Mouse (Mus musculus) MEL (cell line): Measurements from ENCODE around the gene Csnk1g2. TPM values are rescaled to one million over a fixed set of nuclear protein-coding genes. Genes with fewer than 3 reads are reported as not detected.
A peak's percentile ranks its signal among the peaks of the same experiment; 100 is the strongest.

Experiments used
- DNase-seq: peaks from one replicate; pipeline ENCODE4 v3.0.0; 2011; ENCODE audit warnings: low read depth, low spot score
- H3K27ac ChIP-seq: 2 replicates; pipeline ENCODE4 v1.5.1; 2012; ENCODE audit warnings: low read depth, mild to moderate bottlenecking, control low read depth, low read length, moderate library complexity; ENCODE audit not compliant: control insufficient read depth
- H3K27me3 ChIP-seq, 2 experiments: fragments of 150-350 bp in 1 of 2; sonication (generic) in 1 of 2; 2 replicates each; pipeline ENCODE4 v1.6.1; 2012; ENCODE audit warnings: low read length in 2 of 2, mild to moderate bottlenecking in 2 of 2, improper control_type of control experiment in 1 of 2, moderate library complexity in 1 of 2; ENCODE audit not compliant: insufficient read depth in 2 of 2, control insufficient read depth in 1 of 2
- H3K36me3 ChIP-seq, 2 experiments: 2 replicates each; pipeline ENCODE4 v1.6.1; 2012 to 2014; ENCODE audit warnings: low read length in 2 of 2, improper control_type of control experiment in 1 of 2, inconsistent platforms in 1 of 2, mild to moderate bottlenecking in 1 of 2; ENCODE audit not compliant: insufficient read depth in 2 of 2, control insufficient read depth in 1 of 2
- H3K4me1 ChIP-seq, 2 experiments: fragments of 150-350 bp in 1 of 2; sonication (generic) in 1 of 2; 2 replicates each; pipeline ENCODE4 v1.6.1; 2012; ENCODE audit warnings: low read length in 2 of 2, improper control_type of control experiment in 1 of 2, mild to moderate bottlenecking in 1 of 2; ENCODE audit not compliant: insufficient read depth in 2 of 2, control insufficient read depth in 1 of 2
- H3K4me3 ChIP-seq, 2 experiments: fragments of 150-350 bp in 1 of 2; sonication (generic) in 1 of 2; 2 replicates each; pipeline ENCODE4 v1.5.1; 2012; ENCODE audit warnings: low read depth in 2 of 2, low read length in 2 of 2, mild to moderate bottlenecking in 2 of 2, moderate library complexity in 2 of 2, control low read depth in 1 of 2, improper control_type of control experiment in 1 of 2; ENCODE audit not compliant: control insufficient read depth in 1 of 2, insufficient read depth in 1 of 2
- H3K79me2 ChIP-seq: 2 replicates; pipeline ENCODE4 v1.6.1; 2012; ENCODE audit warnings: mild to moderate bottlenecking, low read length, moderate library complexity; ENCODE audit not compliant: control insufficient read depth, poor library complexity, insufficient read depth
- H3K9ac ChIP-seq: 2 replicates; pipeline ENCODE4 v1.6.1; 2012; ENCODE audit warnings: low read depth, mild to moderate bottlenecking, control low read depth, low read length, moderate library complexity; ENCODE audit not compliant: control insufficient read depth, poor library complexity, severe bottlenecking
- H3K9me3 ChIP-seq: fragments of 150-350 bp; sonication (generic); replicated peaks from 2 replicates; pipeline ENCODE4 v1.6.1; 2012; ENCODE audit warnings: mild to moderate bottlenecking, low read length, improper control_type of control experiment, moderate library complexity; ENCODE audit not compliant: insufficient read depth
- BHLHE40 ChIP-seq: IDR thresholded peaks from 2 replicates; pipeline ENCODE4 v1.6.1; 2012; ENCODE audit warnings: low read depth, mild to moderate bottlenecking, inconsistent platforms, low read length, improper control_type of control experiment, borderline replicate concordance
- CHD2 ChIP-seq: IDR thresholded peaks from 2 replicates; pipeline ENCODE4 v1.6.1; 2011; ENCODE audit warnings: low read length, improper control_type of control experiment
- EP300 ChIP-seq, 2 experiments: IDR thresholded peaks; 2 replicates each; pipeline ENCODE4 v1.6.1; 2011; ENCODE audit warnings: improper control_type of control experiment in 2 of 2, low read length in 2 of 2, low read depth in 1 of 2, mild to moderate bottlenecking in 1 of 2
- ETS1 ChIP-seq: IDR thresholded peaks from 2 replicates; pipeline ENCODE4 v1.6.1; 2012; ENCODE audit warnings: low read depth, mild to moderate bottlenecking, inconsistent platforms, low read length, improper control_type of control experiment, moderate library complexity
- GABPA ChIP-seq: IDR thresholded peaks from 2 replicates; pipeline ENCODE4 v1.6.1; 2012; ENCODE audit warnings: low read depth, mild to moderate bottlenecking, inconsistent platforms, low read length, improper control_type of control experiment, moderate library complexity
- GATA1 ChIP-seq: IDR thresholded peaks from 2 replicates; pipeline ENCODE4 v1.6.1; 2011; ENCODE audit warnings: low read depth, low read length, improper control_type of control experiment
- JUND ChIP-seq: IDR thresholded peaks from 2 replicates; pipeline ENCODE4 v1.6.1; 2011; ENCODE audit warnings: low read depth, mild to moderate bottlenecking, improper control_type of control experiment, low read length
- MAX ChIP-seq: IDR thresholded peaks from 2 replicates; pipeline ENCODE4 v1.6.1; 2011; ENCODE audit warnings: low read length, improper control_type of control experiment
- MAZ ChIP-seq: IDR thresholded peaks from 2 replicates; pipeline ENCODE4 v1.6.1; 2012; ENCODE audit warnings: low read depth, mild to moderate bottlenecking, inconsistent platforms, low read length, improper control_type of control experiment
- MEF2A ChIP-seq: IDR thresholded peaks from 2 replicates; pipeline ENCODE4 v1.6.1; 2014; ENCODE audit warnings: low read depth, mild to moderate bottlenecking, inconsistent platforms, low read length, improper control_type of control experiment; ENCODE audit not compliant: poor library complexity, insufficient replicate concordance, severe bottlenecking; ENCODE audit errors: extremely low read depth
- MXI1 ChIP-seq: IDR thresholded peaks from 2 replicates; pipeline ENCODE4 v1.6.1; 2011; ENCODE audit warnings: mild to moderate bottlenecking, low read depth, low read length, improper control_type of control experiment
- MYB ChIP-seq: IDR thresholded peaks from 2 replicates; pipeline ENCODE4 v1.6.1; 2011; ENCODE audit warnings: mild to moderate bottlenecking, low read depth, low read length, improper control_type of control experiment
- POLR2A ChIP-seq, 2 experiments: IDR thresholded peaks; 2 replicates each; pipeline ENCODE4 v1.6.1; 2011 to 2012; ENCODE audit warnings: low read length in 2 of 2, mild to moderate bottlenecking in 2 of 2, control low read depth in 1 of 2, improper control_type of control experiment in 1 of 2, low read depth in 1 of 2, moderate library complexity in 1 of 2; ENCODE audit not compliant: control insufficient read depth in 1 of 2, insufficient read depth in 1 of 2, poor library complexity in 1 of 2
- POLR2AphosphoS2 ChIP-seq: IDR thresholded peaks from 2 replicates; pipeline ENCODE4 v1.6.1; 2011; ENCODE audit warnings: low read length, improper control_type of control experiment
- POLR2AphosphoS5 ChIP-seq: IDR thresholded peaks from 2 replicates; pipeline ENCODE4 v1.6.1; 2012; ENCODE audit warnings: low read depth, borderline replicate concordance, mild to moderate bottlenecking, inconsistent platforms, low read length, moderate library complexity, mixed read lengths
- RAD21 ChIP-seq: IDR thresholded peaks from 2 replicates; pipeline ENCODE4 v1.6.1; 2011; ENCODE audit warnings: mild to moderate bottlenecking, low read depth, low read length, improper control_type of control experiment
- RCOR1 ChIP-seq: IDR thresholded peaks from 2 replicates; pipeline ENCODE4 v1.6.1; 2012; ENCODE audit warnings: low read depth, mild to moderate bottlenecking, inconsistent platforms, low read length, improper control_type of control experiment
- SIN3A ChIP-seq: IDR thresholded peaks from 2 replicates; pipeline ENCODE4 v1.6.1; 2012; ENCODE audit warnings: low read length, improper control_type of control experiment, inconsistent platforms
- TAL1 ChIP-seq: IDR thresholded peaks from 2 replicates; pipeline ENCODE4 v1.6.1; 2012; ENCODE audit warnings: mild to moderate bottlenecking, inconsistent platforms, low read length, moderate library complexity, mixed read lengths
- TBP ChIP-seq: IDR thresholded peaks from 2 replicates; pipeline ENCODE4 v1.8.0; 2011; ENCODE audit warnings: low read depth, low read length, improper control_type of control experiment
- TCF12 ChIP-seq: IDR thresholded peaks from 2 replicates; pipeline ENCODE4 v1.6.1; 2014; ENCODE audit warnings: low read depth, mild to moderate bottlenecking, inconsistent platforms, low read length, improper control_type of control experiment, moderate library complexity
- UBTF ChIP-seq: IDR thresholded peaks from 2 replicates; pipeline ENCODE4 v1.6.1; 2012; ENCODE audit warnings: low read depth, mild to moderate bottlenecking, inconsistent platforms, low read length, improper control_type of control experiment, moderate library complexity, borderline replicate concordance; ENCODE audit not compliant: insufficient read depth
- USF1 ChIP-seq: IDR thresholded peaks from 2 replicates; pipeline ENCODE4 v1.6.1; 2014; ENCODE audit warnings: low read depth, mild to moderate bottlenecking, inconsistent platforms, low read length, improper control_type of control experiment, moderate library complexity
- ZC3H11A ChIP-seq: IDR thresholded peaks from 2 replicates; pipeline ENCODE4 v1.6.1; 2012; ENCODE audit warnings: low read depth, mild to moderate bottlenecking, inconsistent platforms, low read length, improper control_type of control experiment
- ZMIZ1 ChIP-seq: IDR thresholded peaks from 2 replicates; pipeline ENCODE4 v1.6.1; 2012; ENCODE audit warnings: low read depth, mild to moderate bottlenecking, inconsistent platforms, low read length, improper control_type of control experiment, moderate library complexity
- ZNF384 ChIP-seq: IDR thresholded peaks from 2 replicates; pipeline ENCODE4 v1.6.1; 2012; ENCODE audit warnings: low read depth, mild to moderate bottlenecking, inconsistent platforms, low read length, improper control_type of control experiment
- polyA plus RNA-seq, 2 experiments: library from polyadenylated mRNA; stranded (reverse) in 1 of 2; unstranded in 1 of 2; fragments of >175 nt in 1 of 2; fragments of >200 nt in 1 of 2; gene quantifications; 2 replicates each; pipeline versions ENCODE4 v1.2.1 to v1.2.4; 2012; ENCODE audit warnings: low replicate concordance in 2 of 2, low read depth in 1 of 2; ENCODE audit not compliant: insufficient read length in 2 of 2, insufficient read depth in 1 of 2, missing spikeins in 1 of 2
- total RNA-seq: library from RNA; depleted of rRNA; stranded (reverse); fragments of 300-350 nt; gene quantifications from 2 replicates; pipeline ENCODE4 v1.2.3, GENCODE M21; 2012

The Csnk1g2 gene
- total and polyA plus RNA-seq, 3 experiments, result 132 to 231 TPM; not detected in 1

GRCm38 (mm10) chr10:80602698-80603325 lies 19.8 kb upstream of the Csnk1g2 start, which contains the start of the genes Scamp4 and Adat3 (continued):
- TF ChIP-seq SIN3A, result peak; percentile 95
- TF ChIP-seq GATA1, result peak; percentile 76
- TF ChIP-seq MEF2A, result no peak
- no peak for TF ChIP-seq CHD2
- TF ChIP-seq ETS1, result peak; percentile 94
- peak; percentile 80; the same call in 1 of the 2 replicates for TF ChIP-seq BHLHE40
- no peak for TF ChIP-seq GABPA
- TF ChIP-seq TAL1, result peak; percentile 63
- peak; percentile 80 for TF ChIP-seq MAX
- TF ChIP-seq MAZ, result peak; percentile 51; the same call in 1 of the 2 replicates
- peak; percentile 79 for TF ChIP-seq TBP
- TF ChIP-seq ZMIZ1, result peak; percentile 85
- peak; percentile 72 for TF ChIP-seq MYB
- TF ChIP-seq ZNF384, result no peak
- TF ChIP-seq USF1, result 0 out of 2 replicates have a peak, but pooled peaks have one; percentile 27

- Histone ChIP-seq H3K9me3 (no peaks in the 10 kb centered on the region), H3K9ac (peak overlapping the region; percentile 92), H3K79me2 (peaks cover 37% of the 10 kb centered on the region), H3K27ac (peak overlapping the region; percentile 40), H3K36me3 (peaks cover 2 to 15% of the 10 kb centered on the region in 2 experiments; a peak in 3 of 4 replicates), H3K4me3 (peak overlapping the region; percentile 78 to 91), H3K27me3 (no peaks in the 10 kb centered on the region), H3K4me1 (peaks cover 8 to 17% of the 10 kb centered on the region in 2 experiments)
- DNase-seq, result no peak
- TF ChIP-seq CHD2 (no peak), EP300 (IDR thresholded peaks at IDR 0.05; ENCODE audit: low read depth in 1 of 2, low read length in 2 of 2) (no peak)
Measured at GRCm38 (mm10) chr10:80603364-80603763, 19.3 kb upstream of the Csnk1g2 start.

DNA sequence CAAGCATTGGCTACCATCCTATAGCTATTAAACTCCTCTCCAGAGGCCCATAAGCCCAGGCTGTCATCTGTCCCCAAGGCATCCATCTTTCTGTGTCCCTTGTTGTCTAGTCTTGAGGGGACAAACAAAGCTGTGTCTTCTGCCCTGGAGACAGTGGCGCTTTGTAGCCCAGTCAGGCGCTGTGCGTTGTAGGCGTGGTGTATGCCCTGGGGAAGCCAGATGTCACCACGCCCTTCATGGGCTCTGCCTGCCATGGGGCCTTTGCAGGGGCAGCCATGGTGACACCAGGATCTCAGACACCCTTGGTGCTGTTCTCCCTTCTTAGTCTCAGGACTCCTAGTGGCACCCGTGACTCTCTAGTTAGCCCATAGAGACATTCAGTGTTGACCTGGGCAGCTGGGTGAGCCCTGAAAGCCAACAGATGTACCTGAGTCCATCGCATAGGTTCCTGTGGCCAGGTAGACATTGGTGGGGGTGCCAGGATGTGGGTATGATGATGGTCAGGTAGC lies 18.6 kb upstream of the Csnk1g2 start:
- no peaks in the 10 kb centered on the region for H3K27me3 ChIP-seq
- peak overlapping the region; percentile 78 to 91; a peak in 3 of 4 replicates for H3K4me3 ChIP-seq
- no peak for TF ChIP-seq POLR2A (IDR thresholded peaks at IDR 0.05; ENCODE audit: control insufficient read depth in 1 of 2, insufficient read depth in 1 of 2, low read depth in 1 of 2, low read length in 2 of 2, poor library complexity in 1 of 2)
- no peak for TF ChIP-seq MEF2A
- TF ChIP-seq SIN3A, result no peak
- TF ChIP-seq MAZ, result no peak
- TF ChIP-seq UBTF, result no peak
- TF ChIP-seq TCF12, result no peak
- no peak for TF ChIP-seq MXI1
- TF ChIP-seq MAX, result no peak
- no peak for TF ChIP-seq BHLHE40
- no peak for TF ChIP-seq MYB
- no peak for TF ChIP-seq JUND
- no peak for TF ChIP-seq RAD21
- TF ChIP-seq ZC3H11A, result no peak
- no peak for TF ChIP-seq POLR2AphosphoS2
- no peak for TF ChIP-seq POLR2AphosphoS5
- no peak for TF ChIP-seq RCOR1
- no peak for TF ChIP-seq CHD2
- TF ChIP-seq, all 39 proteins: peak for 0
- peaks cover 37% of the 10 kb centered on the region for H3K79me2 ChIP-seq
- H3K4me1 ChIP-seq, result peaks cover 8 to 17% of the 10 kb centered on the region in 2 experiments
- H3K36me3 ChIP-seq, result peaks cover 2 to 15% of the 10 kb centered on the region in 2 experiments; a peak in 3 of 4 replicates
- H3K27ac ChIP-seq, result no peak overlapping the region
- no peaks in the 10 kb centered on the region for H3K9me3 ChIP-seq
- peak overlapping the region; percentile 92 for H3K9ac ChIP-seq
- no peak for DNase-seq
